Mouse (Mus musculus) bone marrow, adult 2 months (tissue): Measurements from ENCODE around the gene Arpc4. TPM values are rescaled to one million over a fixed set of nuclear protein-coding genes. Genes with fewer than 3 reads are reported as not detected.

ENCODE experiments used
- H3K27ac ChIP-seq: fragments of 200-500 bp; 2 replicates; pipeline ENCODE4 v1.5.1; 2012; ENCODE audit warnings: low read depth, mild to moderate bottlenecking, control low read depth, inconsistent platforms, low read length; ENCODE audit not compliant: control insufficient read depth, poor library complexity, insufficient read depth
- H3K4me1 ChIP-seq: fragments of 200-500 bp; 2 replicates; pipeline ENCODE4 v1.6.1; 2011; ENCODE audit warnings: low read length; ENCODE audit not compliant: control insufficient read depth, insufficient read depth
- H3K4me3 ChIP-seq: fragments of 200-500 bp; replicated peaks from 2 replicates; pipeline ENCODE3; 2011; ENCODE audit warnings: mild to moderate bottlenecking, low read depth, low read length, control low read depth; ENCODE audit not compliant: control insufficient read depth
- CTCF ChIP-seq: fragments of 200-500 bp; IDR thresholded peaks from 2 replicates; pipeline ENCODE4 v1.5.1; 2011; ENCODE audit warnings: low read length, control low read depth; ENCODE audit not compliant: control insufficient read depth, insufficient read depth
- POLR2A ChIP-seq: fragments of 200-500 bp; IDR thresholded peaks from 2 replicates; pipeline ENCODE4 v1.6.1; 2011; ENCODE audit warnings: low read depth, mild to moderate bottlenecking, control low read depth, low read length, borderline replicate concordance; ENCODE audit not compliant: control insufficient read depth
- WGBS: fragments of 180-500 bp; shearing (Covaris S2); methylation state at CpG from one replicate; pipeline ENCODE4 v1.1.7; 2018; 5-methylcytosine and 5-hydroxymethylcytosine counted together
- polyA plus RNA-seq: library from polyadenylated mRNA; stranded (reverse); fragments of >200 nt; gene quantifications from 2 replicates; pipeline ENCODE4 v1.2.4, GENCODE M21; 2011; ENCODE audit warnings: low replicate concordance; ENCODE audit not compliant: missing spikeins, insufficient read depth, insufficient read length

Gene Arpc4
- polyA plus RNA-seq, 1 experiment, result 195 TPM

GRCm38 (mm10) chr6:113370194-113370929 lies 7.6 kb upstream of the Arpc4 start:
- TF ChIP-seq CTCF, result no peak
- TF ChIP-seq POLR2A, result no peak
- Histone ChIP-seq H3K4me1 (no peaks in the 10 kb centered on the region), H3K4me3 (no peak overlapping the region), H3K27ac (no peak overlapping the region)
- 92% methylated on average over 20 of the region's 20 CpGs for WGBS

GRCm38 (mm10) chr6:113373491-113373890 lies 4.4 kb upstream of the Arpc4 start:
- TF ChIP-seq CTCF, result no peak
- no peak for TF ChIP-seq POLR2A
- 67% methylated on average over 4 of the region's 4 CpGs for WGBS
- no peak overlapping the region for H3K4me3 ChIP-seq
- no peak overlapping the region for H3K27ac ChIP-seq
- H3K4me1 ChIP-seq, result no peaks in the 10 kb centered on the region

GRCm38 (mm10) chr6:113377172-113377495 lies 781 bp upstream of the Arpc4 start:
- H3K27ac ChIP-seq, result peak overlapping the region; percentile 90
- WGBS, result 2% methylated on average over 7 of the region's 7 CpGs
- TF ChIP-seq CTCF (no peak), POLR2A (no peak)
- peak overlapping the region; percentile 93 for H3K4me3 ChIP-seq
- peaks cover 4% of the 10 kb centered on the region for H3K4me1 ChIP-seq

GRCm38 (mm10) chr6:113379246-113379645 lies 1.3 kb downstream of the Arpc4 start:
- Histone ChIP-seq H3K4me1 (peaks cover 4% of the 10 kb centered on the region), H3K27ac (peak overlapping the region; percentile 21; the same call in 1 of the 2 replicates), H3K4me3 (peak overlapping the region; percentile 93)
- WGBS, result under 1% methylated on average over 6 of the region's 6 CpGs
- TF ChIP-seq POLR2A (no peak), CTCF (no peak)

- H3K27ac ChIP-seq, result no peak overlapping the region
- TF ChIP-seq CTCF (no peak), POLR2A (peak; percentile 28; the same call in 1 of the 2 replicates)
- WGBS, result 87% methylated on average over 11 of the region's 11 CpGs
- H3K4me1 ChIP-seq, result peaks cover 4% of the 10 kb centered on the region
- no peak overlapping the region for H3K4me3 ChIP-seq
These were observed 2.6 kb downstream of the Arpc4 start for GRCm38 (mm10) chr6:113380480-113380879.

- Histone ChIP-seq H3K27ac (no peak overlapping the region), H3K4me3 (no peak overlapping the region), H3K4me1 (peaks cover 4% of the 10 kb centered on the region)
- WGBS, result 87% methylated on average over 8 of the region's 8 CpGs
- TF ChIP-seq POLR2A, result no peak
- no peak for TF ChIP-seq CTCF
These were observed 6.5 kb downstream of the Arpc4 start for GRCm38 (mm10) chr6:113384351-113384927.

- peaks cover 1% of the 10 kb centered on the region for H3K4me1 ChIP-seq
- H3K27ac ChIP-seq, result no peak overlapping the region
- no peak for TF ChIP-seq CTCF
- no peak for TF ChIP-seq POLR2A
- H3K4me3 ChIP-seq, result no peak overlapping the region
- 86% methylated on average over 11 of the region's 11 CpGs for WGBS
These were observed 7.3 kb downstream of the Arpc4 start for GRCm38 (mm10) chr6:113385160-113385714.

- Histone ChIP-seq H3K4me1 (no peaks in the 10 kb centered on the region), H3K4me3 (no peak overlapping the region), H3K27ac (no peak overlapping the region)
- WGBS, result 60% methylated on average over 3 of the region's 3 CpGs
- TF ChIP-seq POLR2A (no peak), CTCF (no peak)
These were observed 8.1 kb downstream of the Arpc4 start for GRCm38 (mm10) chr6:113386025-113386424.

GRCm38 (mm10) chr6:113388960-113389359 lies 11.0 kb downstream of the Arpc4 start, which contains the start of gene Ttll3:
Gene Ttll3 (plus strand): TSS chr6:113389260.
- H3K27ac ChIP-seq, result no peak within 1 kb of the TSS
- no peaks in the 10 kb centered on the region; the same call in 1 of the 2 replicates for H3K4me1 ChIP-seq
- no peak for TF ChIP-seq POLR2A
- TF ChIP-seq CTCF, result no peak
- WGBS, result 82% methylated on average over 8 of the region's 8 CpGs
- H3K4me3 ChIP-seq, result no peak within 1 kb of the TSS
